Mouse (Mus musculus) T-cell, adult 2 months (primary cell): Measurements from ENCODE around the gene Htra3.

Source experiments
- DNase-seq: peaks from one replicate; pipeline ENCODE4 v3.0.0; 2022; ENCODE audit warnings: low spot score

Gene Htra3

DNA sequence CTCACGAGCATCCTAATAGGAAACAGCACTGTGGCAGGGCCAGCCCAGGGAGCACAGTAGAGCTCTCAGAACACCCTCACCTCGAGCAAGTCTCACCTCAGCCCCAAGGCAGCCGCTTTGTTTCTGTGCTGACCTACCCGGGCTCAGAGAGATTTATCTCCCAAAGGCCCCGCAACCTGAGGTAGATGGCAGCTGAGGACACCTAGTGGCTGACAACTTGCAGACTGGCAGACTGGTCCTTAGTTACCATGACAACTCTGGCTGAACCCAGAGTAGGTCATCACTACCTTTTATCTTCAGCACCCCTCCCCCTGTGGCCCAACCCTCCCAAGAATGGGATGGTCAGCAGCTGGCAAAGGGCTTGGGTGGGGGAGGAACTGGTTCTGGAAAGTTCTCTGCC, 16.2 kb upstream of the Htra3 start:
- no peak for DNase-seq

DNA sequence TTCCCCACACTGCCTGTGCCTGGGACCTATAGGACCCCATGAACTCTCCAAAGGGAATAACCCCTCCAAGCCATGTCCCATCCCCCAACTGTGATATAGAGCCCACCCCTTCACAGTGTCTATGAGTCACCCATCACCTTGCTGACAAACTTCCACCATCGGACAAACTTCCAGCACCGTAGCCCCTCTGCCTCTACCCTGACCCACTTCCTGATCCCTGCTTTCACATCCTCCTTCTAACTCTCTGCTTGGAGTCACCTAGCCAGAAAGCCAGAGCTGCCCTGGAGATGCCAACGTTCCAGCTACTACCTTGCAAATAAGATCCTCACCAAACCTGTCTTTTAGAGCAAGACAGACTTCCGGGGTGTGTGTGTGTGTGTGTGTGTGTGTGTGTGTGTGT, 14.1 kb upstream of the Htra3 start:
- DNase-seq, result no peak

DNA sequence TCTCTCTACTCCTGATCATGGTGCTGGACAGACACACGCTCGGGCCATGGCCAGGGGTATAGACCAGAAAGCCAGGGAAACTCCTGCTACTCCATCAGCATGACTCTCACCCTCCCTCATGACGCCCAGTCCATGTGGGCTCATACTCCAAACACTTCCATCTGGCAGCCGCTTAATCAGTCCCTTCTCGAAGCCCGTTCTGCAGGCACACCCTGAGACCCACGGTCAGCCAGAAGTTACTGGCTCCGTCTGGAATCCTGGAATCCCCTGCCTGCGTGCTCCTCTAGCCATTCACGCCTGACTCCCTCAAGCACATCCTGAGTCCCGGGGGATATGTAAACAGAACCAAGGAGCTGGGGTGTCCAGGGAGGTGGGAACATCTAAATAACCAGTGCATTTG, 11.7 kb upstream of the Htra3 start:
- DNase-seq, result no peak

DNA sequence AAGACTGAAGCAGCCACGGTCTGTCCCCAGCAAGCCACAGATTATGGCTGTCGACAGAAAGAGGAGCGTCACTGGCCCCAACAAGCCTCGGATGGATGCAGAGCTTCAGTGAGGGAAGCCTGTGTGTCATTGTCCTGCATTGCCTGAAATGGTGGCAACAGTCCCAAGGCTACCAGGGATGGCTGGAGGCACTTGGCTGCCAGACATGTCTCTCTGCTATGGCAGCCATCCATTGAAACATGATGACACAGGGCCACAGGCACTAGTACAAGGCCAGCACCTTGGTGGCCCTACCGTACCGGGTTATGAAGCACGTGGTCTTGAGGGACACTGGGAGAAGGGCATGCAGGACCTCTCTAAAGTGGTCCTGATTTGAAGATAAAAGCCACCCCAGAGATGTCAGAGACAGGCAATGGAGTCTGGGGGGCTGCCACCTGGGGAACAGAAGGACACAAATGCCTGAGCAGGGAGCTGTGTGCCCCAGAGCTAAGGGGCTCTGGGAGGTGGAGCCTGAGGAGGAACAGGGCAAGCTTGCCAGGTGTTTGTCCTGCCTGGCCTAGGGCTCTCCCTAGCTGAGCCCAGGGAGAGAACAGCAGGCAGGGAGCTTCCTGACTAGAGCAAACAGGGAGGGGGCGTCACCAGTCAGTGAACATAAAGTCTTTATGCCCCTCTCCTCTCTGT, 11.0 kb upstream of the Htra3 start:
- DNase-seq, result no peak

DNA sequence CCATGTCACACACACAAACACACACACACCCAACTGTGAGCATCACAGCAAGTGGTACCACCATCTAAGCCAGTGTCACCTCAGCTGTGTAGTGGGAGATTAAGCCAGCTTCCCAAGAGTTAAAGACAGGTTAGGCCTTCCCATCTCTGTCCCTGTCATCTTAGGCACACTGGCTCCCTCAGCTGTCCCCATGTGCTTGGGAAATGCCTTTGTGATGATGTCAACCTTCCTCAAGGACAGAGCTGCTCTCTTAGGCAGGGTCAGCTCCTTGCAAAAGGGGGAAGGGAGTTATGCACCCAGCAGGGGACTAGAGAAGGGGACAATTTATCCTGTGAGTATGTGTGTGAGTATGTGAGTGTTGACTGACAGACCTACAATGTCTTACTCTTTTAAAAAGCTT, 9.8 kb upstream of the Htra3 start:
- no peak for DNase-seq

DNA sequence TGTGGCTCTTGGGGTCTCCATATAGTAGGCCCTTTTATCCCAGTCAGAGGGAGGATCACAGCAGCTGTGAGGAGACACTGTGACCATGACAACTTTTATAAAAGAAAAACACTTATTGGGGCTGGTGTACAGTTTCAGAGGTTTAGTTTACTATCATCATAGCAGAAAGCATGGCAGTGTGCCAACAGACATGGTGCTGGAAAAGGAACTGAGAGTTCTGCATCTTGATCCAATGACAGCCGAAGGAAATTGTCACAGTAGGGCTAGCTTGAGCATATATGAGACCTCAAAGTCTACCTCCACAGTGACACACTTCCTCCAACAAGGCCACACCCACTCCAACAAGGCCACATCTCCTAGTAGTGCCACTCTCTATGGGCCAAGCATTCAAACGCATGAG, 9.3 kb upstream of the Htra3 start:
- DNase-seq, result no peak

DNA sequence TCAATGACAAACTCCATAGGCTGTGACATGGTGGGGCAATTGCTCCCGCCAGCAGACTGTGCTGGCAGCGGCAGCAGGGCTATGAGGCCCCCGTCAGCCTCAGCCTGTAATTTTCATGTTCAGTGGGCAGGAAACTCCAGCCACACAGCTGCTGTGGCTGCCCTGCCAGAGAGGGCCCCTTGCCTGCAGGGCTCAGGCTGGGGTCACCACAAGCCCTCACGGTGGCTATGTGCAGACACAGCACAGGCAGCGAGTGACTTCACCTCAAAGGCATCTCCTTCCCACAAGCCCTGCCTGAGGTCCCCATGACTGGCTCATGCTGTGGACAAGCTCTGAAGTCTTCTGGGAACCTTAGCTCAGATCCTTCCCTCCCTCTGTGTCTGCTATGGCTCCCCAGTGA, 7.5 kb upstream of the Htra3 start:
- no peak for DNase-seq

DNA sequence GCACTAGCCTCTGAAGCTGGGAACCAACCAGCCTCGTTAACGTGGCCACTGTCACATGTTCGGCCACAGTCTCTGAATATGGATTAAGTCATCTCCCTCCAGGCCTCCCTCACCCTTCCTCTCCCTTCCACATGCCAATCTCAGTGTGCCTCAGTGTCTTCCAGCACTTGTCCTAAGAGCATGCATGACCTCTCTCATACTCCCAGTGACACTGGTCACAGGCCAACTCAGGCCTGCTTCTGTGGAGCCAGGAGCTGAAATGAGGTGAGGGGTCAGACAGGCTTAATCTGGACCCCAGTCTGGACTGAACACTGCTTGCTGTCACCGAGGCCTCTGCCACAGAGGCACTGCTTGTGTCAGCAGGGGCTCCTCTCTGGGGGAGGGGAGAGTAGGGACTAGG, 6.8 kb upstream of the Htra3 start:
- no peak for DNase-seq

DNA sequence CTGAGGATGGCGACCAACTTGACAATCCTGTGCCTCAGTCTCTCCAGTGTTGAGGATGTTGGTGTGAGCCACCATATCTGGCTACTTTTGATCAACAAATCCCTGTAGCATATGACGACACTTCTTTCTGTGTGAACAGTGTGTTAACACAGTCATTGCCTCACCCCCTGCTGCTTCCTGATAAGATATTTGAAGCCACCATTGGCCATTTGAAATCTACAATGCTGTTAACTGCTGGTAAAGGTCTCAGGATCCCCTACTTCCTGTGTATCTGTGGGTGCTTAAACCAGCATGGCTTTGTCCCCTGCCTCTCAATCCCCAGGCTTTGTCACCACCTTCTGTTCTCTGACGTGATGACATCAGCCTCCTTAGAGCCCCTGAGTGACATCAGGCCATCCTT, 5.5 kb upstream of the Htra3 start:
- no peak for DNase-seq

DNA sequence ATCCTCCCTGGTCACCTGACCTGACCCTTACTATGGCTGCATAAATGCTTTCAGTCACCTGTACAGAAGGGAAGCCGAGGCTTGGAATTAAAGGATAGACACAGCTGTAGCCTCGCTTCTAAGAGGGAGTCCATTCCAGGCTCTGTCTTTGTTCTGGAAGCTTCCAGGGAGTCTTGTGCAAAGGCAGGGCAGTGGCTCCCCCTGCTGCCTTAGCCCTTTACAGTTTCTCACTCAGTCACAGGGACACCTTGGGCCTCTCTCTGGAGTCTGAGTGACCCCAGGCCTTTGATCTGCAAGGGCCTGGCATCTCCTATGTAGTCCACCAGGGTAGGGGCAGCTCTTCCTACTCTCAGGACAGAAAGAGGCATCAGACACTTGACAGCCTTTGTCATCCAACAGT, 1.4 kb upstream of the Htra3 start:
- DNase-seq, result no peak

DNA sequence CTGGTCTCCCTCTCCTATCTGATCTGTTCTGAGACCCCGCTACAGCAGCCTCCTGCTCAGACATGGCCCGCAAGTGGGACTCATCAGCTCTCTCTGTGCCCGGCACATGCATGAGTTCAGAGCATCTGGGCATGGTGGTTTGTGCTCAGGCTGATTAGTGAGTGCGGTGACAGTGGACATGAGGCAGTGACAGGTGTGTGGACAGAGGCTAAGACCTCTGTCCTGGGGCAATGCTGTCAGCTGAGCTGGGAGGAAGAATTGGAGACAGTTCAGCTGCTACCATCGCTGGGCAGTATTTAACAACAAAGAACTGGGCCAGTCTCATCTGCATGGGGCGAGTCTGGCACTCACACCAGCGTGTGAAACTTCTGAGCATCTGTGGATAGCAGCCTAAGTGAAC, 2.6 kb downstream of the Htra3 start:
- no peak for DNase-seq

DNA sequence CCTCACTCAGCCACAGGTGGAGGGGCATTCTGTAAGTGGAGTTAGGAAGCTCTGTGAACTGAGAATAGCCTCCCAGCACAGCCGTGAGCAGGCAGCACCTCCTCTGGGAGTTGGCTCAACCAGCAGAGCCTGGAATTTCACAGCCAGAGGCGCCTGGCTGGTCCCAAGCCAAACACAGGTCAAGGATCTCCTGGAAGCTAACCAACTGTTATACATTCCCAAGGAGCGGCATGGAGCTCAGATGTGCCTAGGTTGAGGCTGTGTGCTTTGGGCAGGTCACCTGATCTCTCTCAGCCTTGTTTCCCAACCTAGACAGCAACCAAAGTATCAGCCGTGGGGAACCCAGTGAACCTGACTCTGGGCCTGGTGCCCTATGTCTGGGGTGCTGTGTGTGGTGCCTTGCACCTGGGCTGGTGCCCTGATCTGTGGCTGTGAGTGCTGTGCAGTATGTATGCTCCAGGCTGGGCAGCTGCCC, 5.5 kb downstream of the Htra3 start:
- DNase-seq, result no peak

DNA sequence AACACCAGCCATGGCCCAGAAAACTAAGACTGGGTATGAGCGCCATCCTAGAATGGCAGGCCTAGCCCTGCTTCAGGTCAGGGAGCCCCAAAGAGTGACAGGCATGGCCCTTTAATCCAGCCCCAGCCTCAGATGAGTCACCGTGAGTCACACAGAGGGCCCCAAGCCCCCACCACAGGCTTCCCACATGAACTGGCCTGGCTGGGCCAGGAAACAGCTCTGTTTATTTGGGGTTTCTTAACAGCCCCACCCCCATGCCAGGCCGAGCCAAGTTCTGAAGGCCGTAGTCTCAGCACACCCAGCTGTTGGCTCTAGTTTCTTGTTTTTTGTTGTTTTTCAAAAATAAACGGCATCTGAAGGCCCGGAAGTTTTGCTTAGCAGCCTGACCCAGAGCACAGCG, 6.5 kb downstream of the Htra3 start:
- DNase-seq, result no peak

DNA sequence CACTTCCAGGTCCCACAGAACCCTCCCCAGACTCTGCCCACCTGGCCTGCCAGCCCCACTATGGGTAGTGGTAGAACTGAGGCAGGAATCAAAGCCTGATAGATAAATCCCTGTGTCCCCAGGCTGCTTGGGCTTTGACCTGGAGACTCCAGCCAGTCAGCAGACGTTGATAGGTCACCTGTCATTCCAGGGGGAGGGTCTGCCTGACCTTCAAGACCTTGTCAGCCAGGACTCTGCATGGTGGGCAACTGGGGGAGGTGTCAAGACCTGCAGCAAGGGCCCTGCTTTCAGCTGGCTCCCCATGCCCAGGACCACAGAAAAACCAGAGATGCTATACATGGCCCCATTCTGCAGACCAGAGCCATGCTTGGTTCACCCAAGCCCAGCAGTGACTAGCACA, 7.0 kb downstream of the Htra3 start:
- no peak for DNase-seq

DNA sequence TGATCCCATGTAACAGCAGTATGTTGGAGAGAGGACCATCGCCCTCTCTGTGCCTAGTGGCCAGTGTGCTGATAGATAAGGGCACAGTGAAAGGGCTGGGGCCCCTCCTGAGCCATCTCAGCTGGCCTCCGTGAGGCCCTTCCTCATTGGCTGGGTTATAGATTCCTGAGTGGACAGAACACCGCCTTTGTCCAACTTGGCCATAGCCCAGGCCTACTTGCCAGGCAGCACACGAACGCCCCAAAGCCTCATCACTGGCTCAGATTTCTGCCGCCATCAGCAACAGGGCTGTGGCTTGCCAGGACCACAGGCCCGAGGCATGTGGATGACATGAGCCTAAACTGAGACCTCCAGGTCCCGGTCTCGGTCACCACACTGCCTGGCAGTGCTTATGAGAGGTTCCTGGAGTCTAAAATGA, 8.1 kb downstream of the Htra3 start:
- no peak for DNase-seq

DNA sequence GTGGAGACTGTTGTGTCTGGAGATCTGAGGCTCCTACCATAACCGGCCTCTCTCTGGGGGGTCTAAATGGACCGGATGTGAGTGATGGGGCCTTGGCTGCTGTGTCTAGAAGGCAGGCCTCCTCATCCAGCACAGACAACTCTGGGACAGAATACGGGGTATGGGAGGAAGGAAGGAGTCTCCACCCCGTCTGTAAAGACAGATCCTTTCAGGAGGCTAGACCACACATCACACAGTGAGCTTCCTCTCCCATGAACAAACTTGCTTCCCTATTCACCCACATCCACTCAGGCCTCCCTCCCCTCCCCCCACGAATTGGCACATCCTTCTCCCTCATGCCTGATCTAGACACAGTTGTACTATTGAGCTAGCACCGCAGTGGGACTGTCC, 9.2 kb downstream of the Htra3 start:
- DNase-seq, result no peak

DNA sequence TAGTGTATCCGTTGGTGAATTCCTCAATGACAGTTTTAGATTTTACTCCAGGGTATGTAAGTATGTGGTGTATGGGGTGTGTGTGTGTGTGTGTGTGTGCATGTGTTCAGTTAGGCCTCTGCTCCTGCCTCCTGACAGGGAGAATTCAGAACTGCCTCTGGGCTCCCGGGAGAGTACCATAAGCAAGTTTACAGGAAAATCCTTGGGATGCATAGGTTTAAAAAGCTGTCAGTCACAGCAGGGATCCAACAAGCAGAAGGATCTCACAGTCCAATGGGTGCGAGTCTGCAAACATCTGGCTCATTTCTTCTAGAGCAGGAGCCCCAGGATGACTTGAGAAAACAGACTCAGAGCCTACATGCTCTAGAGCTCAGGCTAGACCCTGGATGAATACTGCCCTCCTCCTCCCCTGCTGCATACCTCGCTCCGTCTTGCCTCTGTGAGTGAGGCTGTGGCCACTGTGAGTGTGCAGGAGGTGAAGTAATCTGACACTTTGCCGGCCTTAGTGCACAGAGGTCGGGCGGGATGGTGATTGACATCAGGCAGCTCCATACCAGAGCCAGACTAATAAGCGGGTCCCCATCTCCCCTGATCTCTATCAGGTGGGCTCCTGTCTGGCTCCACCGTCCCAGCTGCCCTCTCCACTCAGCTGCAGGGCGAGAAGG, 9.7 kb downstream of the Htra3 start:
- DNase-seq, result no peak

DNA sequence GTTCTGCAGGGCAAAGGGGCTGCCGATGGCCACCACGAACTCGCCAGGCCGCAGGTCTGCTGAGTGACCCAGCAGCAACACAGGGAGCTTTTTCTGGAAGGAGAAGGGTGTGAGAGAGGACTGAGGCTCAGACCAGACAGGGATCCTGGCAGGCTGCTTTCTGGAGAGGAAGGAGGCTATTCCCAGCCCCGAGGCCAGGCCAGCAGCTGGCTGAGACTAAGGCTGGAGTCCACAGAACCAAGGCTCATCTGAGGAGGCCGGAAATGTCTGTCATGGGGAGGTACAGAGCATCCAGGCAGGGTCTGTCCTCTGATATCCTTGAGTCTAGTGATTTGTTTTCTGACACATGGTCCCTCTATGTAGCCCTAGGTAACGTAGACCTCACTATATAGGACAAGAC, 13.4 kb downstream of the Htra3 start:
- no peak for DNase-seq

DNA sequence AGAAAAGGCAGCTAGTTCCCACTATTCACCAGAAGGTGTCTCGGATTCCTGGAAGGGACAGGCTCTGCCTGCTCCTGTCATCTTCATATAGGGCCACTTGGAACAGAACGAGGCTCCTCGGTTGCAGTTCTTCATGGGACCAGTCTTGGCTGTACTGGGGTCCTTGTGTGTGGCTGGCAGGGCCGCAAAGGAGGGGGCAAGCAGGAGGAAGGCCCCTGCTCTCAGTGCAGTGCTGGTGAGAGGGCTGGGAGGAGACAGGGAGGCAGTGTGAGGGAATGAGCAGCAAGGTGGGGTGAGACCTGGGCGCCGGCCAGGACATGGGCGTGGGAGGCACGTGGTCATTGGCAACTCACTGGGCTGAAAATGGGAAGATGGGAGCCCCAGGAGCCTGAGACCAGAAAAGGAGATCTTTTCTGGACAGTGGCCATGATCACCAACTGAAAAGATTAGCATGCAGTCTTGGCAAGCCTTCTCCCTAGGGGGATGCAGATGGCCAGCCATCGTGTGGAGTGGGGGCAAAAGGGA, 17.5 kb downstream of the Htra3 start:
- DNase-seq, result no peak

DNA sequence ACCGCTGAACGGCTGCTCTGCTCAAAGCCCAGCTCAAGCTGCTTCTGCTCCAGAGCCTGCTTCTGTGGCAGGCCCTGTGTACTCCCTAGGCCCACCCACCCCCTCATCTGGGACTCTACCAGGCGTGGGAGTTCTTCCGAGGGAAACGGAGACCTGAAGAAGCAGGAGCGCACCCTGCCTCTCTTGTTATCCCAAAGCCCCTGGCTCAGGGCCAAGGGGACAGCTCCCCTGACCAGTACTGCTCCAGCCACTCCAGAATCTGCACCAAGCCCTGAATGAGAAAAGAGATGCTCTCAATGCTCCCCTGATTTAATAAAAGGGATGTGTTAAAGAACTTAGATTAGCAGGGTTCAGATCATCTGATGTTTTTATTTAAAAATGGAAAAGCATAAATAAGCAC, 18.4 kb downstream of the Htra3 start:
- no peak for DNase-seq

DNA sequence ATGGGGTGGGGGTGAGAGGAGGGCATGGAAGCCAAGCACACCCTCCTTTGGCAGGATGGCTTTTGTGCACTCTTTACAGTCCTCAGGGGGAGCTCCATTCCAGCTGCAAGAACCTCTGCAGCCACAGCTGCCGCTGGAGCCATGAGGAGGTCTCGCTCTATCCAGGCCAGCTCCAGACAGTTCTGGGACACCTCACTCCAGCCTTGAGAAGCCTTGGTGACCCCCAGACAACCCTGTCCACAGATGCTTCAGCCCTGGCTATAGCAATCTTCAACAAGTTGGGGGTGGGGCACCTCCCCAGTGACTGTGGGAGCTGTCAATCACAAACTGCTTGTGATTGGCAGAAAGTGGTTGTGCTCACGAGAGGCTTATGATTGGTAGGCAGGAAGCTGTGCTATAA, 20.1 kb downstream of the Htra3 start:
- DNase-seq, result no peak

DNA sequence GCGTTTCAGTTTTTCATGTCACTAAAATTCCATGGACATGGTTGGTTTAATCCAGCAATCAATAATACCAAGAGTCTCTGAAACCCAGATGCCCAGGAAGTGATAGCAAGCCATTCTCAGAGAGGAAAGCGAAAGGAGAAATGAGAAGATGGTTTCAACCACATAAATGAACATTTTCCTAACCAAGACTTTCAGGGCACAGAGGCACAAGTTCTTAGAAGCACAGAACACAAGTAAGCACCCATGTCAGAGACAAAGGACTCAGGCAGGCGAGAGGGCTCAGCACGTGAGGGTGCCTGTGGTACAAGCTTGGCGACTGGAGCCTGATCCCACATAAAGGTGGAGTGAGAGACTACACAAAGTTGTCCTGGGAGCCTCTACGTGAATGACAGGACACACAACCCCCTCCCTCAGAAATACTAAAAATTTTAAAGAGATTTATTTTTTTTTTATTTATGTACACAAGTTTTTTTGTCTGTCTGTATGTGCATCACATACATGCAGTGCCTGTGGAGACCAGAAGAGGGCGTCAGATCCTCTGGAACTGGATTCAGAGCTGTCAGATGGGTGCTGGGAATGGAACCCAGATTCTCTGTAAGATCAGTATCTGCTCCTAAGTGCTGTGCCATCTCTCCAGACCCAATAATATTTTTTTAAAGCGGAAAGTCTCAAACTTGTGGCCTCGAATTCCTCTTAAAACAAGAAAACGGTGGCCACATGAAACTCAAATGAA, 23.7 kb downstream of the Htra3 start:
- no peak for DNase-seq

DNA sequence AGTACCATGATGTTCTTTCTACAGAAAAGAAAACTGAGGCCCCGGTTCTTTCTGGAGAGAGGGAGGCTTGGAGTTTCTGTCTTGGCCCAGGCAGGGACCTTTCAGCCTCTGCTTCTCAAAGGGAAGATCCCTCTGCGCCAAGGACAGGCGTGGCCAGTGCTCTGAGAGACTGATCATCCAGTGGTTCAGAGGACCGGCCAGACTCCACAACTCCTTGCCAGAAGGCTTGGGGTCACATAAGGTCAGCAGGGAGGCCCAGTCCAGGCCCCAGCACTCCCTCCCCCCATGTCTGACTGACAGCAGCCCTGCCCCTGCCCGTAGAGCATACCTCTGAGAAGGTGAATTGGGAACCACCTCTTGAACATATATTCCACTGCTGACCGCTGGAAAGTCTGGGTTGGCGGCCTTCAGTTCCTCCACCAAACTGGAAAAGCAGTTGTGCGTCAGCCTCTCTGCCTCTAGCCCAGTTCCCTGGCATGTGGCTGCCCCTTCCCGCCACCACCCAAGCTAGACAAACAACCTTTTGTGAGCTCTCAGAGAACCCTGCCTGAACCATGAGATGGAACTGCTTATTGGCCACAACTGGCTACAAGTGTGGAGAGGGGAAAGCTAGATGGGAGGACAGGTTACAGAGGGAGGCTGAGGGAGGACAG, 25.7 kb downstream of the Htra3 start:
- no peak for DNase-seq
